Mouse (Mus musculus): ENCODE results near the gene Smc5. TPM values are rescaled to one million over a fixed set of nuclear protein-coding genes. Genes with fewer than 3 reads are reported as not detected.

Gene Smc5
- total RNA-seq (2021), result 10 to 100 TPM; 19.6 to 22.7 TPM

GRCm38 (mm10) chr19:23273355-23274053, at the start of gene Smc5:
TSS of gene Smc5 (minus strand) at chr19:23273897.
- intact Hi-C loops (cut with DNase I), result no loop called here
- DNase-seq, result peak; percentile 95 to 96

DNA sequence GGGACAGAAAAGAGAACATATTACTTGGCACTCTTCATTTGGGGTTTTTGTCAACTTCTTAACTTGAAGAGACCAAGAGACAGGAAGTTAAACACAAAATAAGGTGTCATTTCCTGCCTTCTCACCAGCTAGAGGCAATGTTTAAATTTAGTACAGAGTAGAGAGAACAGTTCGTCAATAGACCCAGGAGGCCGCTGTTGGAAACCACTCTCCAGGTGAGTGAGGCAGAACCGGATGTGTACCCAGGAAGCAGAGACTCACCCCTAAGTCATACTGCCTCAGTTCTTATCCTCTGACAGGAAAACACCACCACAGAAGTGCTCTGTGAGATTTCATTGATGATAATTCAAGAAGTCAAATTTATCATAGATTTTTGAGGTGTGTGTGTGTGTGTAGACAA, 49.4 kb upstream of the Smc5 start:
- no peak for DNase-seq
- intact Hi-C loops (cut with DNase I), result no loop called here

GRCm38 (mm10) chr19:23317989-23318358, 44.3 kb upstream of the Smc5 start:
- intact Hi-C loops (cut with DNase I), result no loop called here
- no peak for DNase-seq

- intact Hi-C loops (cut with DNase I), result no loop called here
- no peak for DNase-seq
These were observed 43.7 kb upstream of the Smc5 start for GRCm38 (mm10) chr19:23317295-23317988.

GRCm38 (mm10) chr19:23316851-23317250, 43.2 kb upstream of the Smc5 start:
- DNase-seq, result no peak
- intact Hi-C loops (cut with DNase I), result no loop called here

DNA sequence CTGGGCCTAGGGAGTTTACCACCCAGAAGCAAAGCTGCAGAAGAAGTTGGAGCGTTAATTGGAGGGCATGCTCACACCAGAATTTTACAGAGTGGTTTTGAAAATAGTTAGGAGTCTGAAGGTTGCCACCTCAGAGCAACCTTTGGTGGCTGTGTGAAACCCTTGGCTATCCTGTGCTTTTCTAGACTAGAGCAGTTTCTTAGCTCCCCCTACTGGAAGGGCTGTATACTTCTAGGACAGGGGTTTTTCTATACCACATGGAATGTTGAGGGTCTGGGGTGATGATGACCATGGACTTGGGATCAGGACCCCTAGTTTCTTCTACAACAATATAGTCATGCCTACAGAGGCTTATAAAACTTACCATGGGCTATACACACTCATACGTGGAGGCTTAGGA, 36.3 kb upstream of the Smc5 start:
- DNase-seq, result no peak
- intact Hi-C loops (cut with DNase I), result no loop called here

DNA sequence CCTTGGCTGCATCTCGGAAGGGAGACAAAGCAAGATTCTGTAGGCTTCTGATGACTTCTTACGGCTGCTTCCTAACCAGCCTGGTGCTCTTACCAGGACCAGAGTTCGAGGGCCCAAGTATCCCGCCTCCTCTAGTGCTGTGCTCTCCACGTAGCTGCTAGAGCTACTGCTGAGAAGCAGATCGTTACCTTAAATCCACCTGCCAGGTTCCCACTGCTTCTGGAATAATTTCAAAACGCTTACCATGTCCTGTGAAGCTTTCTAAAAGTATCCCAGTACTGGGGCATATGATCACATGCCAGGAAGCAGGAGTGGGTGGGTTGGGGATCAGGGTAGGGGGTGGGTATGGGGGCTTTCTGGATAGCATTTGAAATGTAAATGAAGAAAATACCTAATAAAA, 33.0 kb upstream of the Smc5 start:
- no peak for DNase-seq
- intact Hi-C loops (cut with DNase I), result no loop called here

- intact Hi-C loops (cut with DNase I), result no loop called here
- no peak for DNase-seq
These were observed 26.3 kb upstream of the Smc5 start for GRCm38 (mm10) chr19:23299987-23300386.

DNA sequence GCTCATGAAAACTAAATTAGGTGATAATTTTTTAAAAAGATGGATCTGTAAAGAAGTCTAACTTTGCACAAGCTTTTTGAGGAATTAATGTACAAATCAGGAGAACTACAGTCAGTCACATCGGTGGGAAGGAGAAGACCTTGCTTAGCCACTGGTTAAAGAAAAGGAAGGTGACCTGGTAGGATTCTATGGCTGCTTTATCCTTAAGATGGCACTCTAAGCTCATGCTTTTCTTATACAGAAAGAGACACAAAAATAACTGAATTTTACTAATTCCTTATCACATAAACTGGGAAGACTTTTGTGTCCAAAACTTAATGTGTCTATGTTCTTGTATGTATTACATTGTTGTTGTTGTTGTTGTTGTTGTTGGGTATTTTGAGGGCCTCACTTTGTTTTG, 25.2 kb upstream of the Smc5 start:
- no peak for DNase-seq
- intact Hi-C loops (cut with DNase I), result loop anchor here (1.0 kb wide), 1 partner anchor 225 kb away; no protein-coding TSS in a partner anchor

DNA sequence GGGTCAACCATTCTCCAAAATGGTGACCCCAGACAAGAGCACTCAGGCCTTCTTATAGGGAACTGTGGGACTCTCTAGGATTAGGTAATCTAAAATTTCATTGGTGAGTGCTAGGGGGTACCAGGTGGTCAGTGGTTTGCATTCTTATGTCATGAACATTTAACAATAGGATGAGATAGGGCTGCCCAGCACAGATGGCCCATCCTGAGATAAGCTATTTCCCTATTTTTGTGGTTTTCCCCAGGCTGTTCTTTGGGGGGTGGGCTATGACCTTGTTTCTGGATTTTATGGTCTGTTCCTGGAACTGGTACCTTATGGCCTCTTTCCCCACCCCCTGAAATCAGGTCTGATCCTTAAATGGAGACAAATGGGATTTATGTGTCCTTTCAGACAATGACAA, 23.5 kb upstream of the Smc5 start:
- DNase-seq, result no peak
- intact Hi-C loops (cut with DNase I), result no loop called here

DNA sequence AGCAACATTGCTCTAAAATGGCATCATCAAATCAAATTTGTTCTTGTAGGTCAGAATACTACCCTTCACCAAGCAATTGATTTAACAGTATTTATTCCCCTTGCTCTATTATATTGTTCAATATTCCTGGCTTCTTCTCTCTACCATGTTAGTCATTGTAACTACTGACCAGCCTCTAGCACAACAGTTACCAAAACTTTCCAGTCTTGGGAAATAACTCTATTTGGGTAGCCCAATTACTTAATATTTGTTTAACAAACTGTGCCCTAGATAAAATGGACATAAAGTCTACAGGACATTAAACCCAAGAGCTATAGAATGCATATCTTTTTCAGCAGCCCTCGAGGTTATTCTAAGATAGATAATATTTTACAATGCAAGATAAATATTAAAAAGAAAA, 15.6 kb upstream of the Smc5 start:
- intact Hi-C loops (cut with DNase I), result no loop called here
- DNase-seq, result no peak

- intact Hi-C loops (cut with DNase I), result no loop called here
- DNase-seq, result no peak
These were observed 8.4 kb upstream of the Smc5 start for GRCm38 (mm10) chr19:23281911-23282660.

DNA sequence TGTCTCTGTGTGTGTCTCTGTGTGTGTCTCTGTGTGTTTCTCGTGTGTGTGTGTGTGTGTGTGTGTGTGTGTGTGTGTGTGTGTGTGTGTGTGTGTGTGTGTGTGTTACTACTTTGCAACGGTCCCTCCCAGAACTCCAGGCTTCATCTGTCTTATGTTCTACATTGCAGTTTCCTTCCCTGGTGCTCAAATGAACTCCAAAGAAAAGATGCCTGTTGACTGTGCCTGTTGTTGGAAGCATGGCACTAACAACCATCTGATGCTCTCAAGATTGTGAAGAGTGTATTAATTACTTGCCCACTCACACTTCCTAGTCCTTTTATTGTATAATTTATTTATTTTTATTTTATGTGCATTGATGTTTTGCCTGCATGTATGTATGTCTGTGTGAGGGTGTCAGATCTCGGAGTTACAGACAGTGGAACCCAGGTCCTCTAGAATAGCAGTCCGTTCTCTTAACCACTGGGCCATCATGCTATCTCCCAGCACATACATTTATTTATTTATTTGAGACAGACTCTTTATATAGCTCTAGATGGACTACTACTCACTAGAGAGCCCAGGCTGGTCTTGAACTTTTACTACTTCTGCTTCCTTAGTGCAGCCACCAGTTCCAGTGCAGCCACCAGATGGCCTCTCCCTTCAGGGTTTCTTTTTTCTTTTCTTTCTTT, 492 bp upstream of the Smc5 start:
- intact Hi-C loops (cut with DNase I), result no loop called here
- no peak for DNase-seq

DNA sequence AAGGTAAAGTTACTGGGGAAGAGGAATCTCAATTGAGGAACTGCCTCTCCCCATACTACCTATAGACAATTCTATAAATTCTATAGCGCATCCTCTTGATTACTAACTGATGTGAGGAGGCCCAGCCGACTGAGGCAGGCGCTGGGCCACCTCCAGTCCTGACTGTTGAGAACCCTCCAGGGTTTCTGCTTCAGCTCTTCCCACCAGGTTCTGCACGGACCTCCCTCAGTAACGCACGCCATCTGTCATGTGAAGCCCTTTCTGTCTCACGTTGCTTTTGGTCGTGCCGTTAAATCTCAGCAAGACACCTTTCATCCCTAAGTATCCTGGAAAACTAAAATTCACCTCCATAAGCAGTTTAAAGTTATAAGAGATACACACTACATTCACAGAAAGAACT, 16.9 kb downstream of the Smc5 start:
- no peak for DNase-seq
- intact Hi-C loops (cut with DNase I), result no loop called here

- DNase-seq, result no peak
- intact Hi-C loops (cut with DNase I), result no loop called here
These were observed 27.2 kb downstream of the Smc5 start for GRCm38 (mm10) chr19:23246473-23246872.

DNA sequence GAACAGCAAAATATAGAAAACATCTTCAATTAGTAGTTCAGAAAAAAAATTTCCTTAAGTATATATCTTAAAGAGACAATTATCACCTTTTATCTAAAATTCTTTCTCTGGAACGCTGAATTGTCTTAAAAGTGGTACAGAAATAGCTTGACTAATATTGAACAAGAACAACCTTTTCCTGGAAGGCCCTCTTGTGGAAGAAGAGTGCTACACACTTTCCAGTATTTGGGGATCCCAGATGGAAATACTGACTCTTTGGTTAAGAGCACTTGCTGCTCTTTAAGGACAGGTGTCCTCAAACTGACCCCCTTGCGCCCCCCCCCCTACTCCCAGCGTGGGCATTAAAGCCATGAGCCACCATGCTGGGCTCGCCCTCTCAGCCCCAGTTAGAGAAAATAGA, 48.6 kb downstream of the Smc5 start:
- intact Hi-C loops (cut with DNase I), result loop anchor here (1.0 to 10.0 kb wide), 3 partner anchors 285 to 670 kb away; no protein-coding TSS in a partner anchor
- peak in 1 of 2 experiments; percentile 16 for DNase-seq

- no peak for DNase-seq
- intact Hi-C loops (cut with DNase I), result no loop called here
These were observed 59.4 kb downstream of the Smc5 start for GRCm38 (mm10) chr19:23214326-23214725.

GRCm38 (mm10) chr19:23211325-23211724, 62.4 kb downstream of the Smc5 start:
- no peak for DNase-seq
- intact Hi-C loops (cut with DNase I), result loop anchor here (2.0 kb wide), 1 partner anchor 297 kb away; no protein-coding TSS in a partner anchor

GRCm38 (mm10) chr19:23203505-23204053, 70.1 kb downstream of the Smc5 start:
- intact Hi-C loops (cut with DNase I), result no loop called here
- DNase-seq, result no peak

DNA sequence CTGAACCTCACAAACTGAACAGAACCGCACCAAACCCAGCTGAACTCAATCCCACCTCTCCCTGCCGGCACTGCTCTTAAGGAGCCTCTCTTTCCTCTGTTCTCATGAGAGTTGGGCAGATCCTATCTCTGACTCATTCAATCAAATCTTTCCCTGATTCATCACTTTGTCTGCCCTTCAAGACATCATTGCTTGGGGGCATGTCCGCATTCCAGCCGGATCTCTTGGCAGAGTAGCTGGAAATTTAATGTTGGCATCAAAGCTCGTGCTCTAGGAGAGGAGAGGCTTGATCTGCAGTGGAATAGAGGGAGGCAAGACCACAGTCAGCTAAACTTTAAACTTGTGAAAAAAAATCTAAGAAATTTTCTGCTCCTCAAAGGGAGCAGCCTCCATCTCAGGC, 71.6 kb downstream of the Smc5 start:
- no peak for DNase-seq
- intact Hi-C loops (cut with DNase I), result no loop called here

DNA sequence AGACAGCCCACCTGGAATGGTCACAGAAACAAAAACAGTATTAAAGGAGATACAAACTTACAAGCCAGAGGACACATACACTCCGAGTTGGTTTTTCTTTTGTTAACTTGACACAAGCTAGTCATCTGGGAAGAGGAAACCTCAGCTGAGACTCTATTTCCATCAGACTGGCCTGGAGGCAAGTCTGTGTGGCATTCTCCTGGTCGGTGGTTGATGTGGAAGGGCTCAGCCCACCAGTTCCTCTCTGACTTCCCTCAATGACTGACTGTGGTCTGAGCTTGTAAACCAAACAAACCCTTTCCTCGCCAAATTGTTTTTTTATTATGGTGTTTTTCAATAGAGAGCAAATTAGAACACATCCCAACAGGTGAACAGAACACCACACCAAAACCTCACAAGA, 80.6 kb downstream of the Smc5 start:
- intact Hi-C loops (cut with DNase I), result no loop called here

More for the DNA sequence above, 80.6 kb downstream of the Smc5 start:
- no peak for DNase-seq
